Mouse (Mus musculus) urinary bladder, postnatal 36 days (tissue): ENCODE results near the gene Rfx1.

Source experiments
- DNase-seq, 2 experiments: peaks; one replicate each; pipeline ENCODE4 v3.0.0; 2022; ENCODE audit warnings: low spot score in 2 of 2, mixed read lengths in 1 of 2

Rfx1 gene

DNA sequence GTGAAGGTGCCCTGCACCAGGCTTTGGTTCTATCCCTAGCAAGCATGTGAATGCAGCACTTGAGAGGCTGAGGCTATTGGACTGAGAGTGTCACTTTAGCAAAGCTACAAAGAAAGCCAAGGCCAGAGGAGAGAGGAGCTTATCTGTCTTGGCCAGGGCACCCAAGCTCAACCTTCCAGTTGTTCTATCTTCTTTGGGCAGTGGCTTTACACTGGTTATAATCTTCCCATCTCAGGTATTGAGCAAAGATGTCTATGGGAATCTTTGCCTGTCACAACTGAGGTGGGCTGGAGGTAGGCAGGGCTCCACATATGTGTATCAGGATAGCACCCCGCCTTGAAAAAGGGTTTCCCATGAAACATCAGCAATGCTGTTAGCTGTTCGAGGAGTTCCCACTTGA, 6.4 kb upstream of the Rfx1 start:
- no peak for DNase-seq

DNA sequence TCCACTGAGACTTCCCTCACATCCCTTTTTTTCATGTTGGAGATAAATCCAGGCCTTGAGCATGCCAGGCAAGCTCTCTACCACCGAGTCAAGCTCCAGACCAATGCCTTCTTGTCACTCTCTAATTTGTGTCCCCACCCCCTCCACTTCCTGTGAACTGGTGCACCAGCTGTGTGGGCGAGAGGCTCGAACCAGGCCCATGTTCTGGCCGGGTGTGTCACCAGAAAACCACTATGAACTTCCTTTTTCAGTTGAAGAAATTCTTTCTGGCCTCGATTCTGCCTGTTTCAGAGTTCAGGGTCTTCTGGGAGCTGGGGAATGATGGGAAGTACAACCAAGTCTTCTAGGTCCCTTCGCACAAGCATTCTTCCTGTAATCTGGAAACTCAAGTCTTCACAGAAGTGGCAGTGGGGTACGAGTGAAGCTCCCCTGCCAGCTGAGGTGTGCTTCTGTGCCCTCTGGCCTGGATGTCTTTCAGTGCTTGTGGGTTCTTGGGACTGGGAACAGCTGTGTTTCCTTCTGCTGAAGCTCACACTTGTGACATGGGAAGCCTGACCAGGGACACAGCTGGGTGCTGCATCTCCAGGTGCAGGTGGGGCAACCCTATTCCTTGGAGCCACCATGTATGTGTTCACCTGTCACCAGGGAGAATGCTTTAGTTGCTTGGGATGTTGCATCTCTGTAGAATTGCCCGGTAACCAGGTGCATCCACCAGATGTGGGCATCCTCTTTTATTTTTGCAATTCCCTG, 2.6 kb upstream of the Rfx1 start:
- no peak for DNase-seq

DNA sequence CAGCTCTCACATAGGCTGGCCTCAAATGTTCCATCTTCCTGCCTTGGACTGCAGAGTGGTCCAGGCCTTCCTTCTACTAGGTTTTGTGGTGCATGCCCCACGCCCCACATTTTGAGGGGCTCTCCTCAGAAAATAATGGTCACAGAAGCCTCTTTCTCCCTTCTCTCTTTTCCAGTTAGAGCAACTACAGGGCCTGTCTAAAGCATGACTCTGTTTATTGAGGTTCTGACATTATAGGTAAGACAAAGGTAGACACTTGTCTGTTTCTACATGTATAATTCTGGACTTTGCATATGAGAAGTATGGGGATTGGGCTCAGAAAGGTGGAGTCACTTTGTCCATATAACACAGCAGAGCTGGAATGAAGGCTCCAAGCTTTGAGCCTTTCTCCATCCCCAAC, 1.6 kb upstream of the Rfx1 start, which contains the start of gene Gm10643:
Gene Gm10643 (minus strand): TSS at position 101 of the 400 bp plus-strand sequence.
- no peak for DNase-seq

DNA sequence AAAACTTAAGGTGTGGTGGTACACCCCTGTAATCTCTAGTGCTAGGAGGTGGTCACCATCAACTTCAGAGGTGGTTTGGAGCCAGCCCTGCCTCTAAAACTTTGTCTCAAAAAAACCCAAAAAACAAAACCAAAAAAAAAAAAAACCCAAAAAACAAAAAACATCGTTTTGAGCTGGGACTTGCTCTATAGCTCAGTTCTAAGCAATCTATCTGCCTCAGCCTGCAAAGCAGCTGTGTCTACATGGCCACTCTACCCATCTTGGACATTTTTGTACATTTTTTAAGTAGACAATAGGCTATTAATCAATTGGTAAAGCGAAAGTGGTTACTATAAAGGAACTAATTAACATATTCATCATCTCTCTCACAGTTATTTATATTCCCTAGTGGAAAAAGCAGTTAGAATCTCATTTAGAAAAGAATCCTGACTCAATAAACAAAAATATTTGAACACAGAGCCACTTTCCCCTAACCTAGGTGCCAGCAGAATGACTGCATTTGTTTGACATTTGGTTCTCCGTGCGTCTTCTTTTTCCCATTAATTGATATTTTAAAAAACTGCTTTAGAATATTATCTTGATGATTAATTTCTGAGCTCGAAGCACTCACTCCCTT, 1.1 kb upstream of the Rfx1 start:
- DNase-seq, result no peak

DNA sequence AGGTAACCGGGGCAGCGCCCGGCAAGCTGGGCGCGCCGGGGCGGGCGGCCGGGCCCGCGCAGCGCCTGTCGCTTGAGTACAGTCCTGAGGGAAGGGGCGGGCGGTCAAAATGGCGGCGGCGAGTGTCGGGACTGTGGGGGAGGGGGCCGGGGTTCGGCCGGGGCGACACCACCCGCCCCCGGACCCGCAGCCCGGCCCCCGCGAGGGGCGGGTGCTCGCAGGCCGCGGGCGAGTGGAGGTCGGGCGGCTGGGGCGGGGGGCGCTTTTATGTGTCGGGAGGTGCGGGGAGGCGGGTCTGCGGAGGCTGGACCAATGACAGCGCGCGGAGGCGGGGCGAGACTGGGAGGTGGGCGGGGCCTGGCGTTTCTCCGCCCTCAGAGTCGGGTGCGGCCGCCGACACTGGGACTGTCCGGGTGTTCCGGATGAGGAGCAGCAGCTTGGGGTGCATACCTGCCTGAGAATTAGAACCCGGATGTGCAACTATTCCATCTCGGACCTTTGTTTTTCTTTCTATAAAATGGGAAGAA, 476 bp downstream of the Rfx1 start:
- DNase-seq, result peak; percentile 95 to 97

DNA sequence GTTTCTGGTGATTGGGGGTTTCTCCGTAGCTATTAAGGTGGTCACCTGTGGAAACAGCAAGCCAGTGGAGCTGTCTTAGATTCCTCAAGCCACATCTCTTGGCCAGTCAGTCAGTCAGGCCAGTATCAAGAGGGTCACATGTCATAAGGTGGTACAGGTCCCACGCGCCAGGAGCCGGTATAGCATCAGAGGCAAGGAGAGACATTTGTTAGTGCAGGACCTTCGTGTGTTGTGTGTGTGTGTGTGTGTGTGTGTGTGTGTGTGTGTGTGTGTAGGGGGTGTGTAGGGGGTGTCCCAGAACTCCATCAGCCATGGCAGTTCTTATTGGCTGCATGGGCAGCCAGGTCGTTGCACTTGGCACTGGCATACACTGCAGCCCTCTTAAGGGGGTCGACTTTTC, 1.3 kb downstream of the Rfx1 start:
- no peak for DNase-seq

DNA sequence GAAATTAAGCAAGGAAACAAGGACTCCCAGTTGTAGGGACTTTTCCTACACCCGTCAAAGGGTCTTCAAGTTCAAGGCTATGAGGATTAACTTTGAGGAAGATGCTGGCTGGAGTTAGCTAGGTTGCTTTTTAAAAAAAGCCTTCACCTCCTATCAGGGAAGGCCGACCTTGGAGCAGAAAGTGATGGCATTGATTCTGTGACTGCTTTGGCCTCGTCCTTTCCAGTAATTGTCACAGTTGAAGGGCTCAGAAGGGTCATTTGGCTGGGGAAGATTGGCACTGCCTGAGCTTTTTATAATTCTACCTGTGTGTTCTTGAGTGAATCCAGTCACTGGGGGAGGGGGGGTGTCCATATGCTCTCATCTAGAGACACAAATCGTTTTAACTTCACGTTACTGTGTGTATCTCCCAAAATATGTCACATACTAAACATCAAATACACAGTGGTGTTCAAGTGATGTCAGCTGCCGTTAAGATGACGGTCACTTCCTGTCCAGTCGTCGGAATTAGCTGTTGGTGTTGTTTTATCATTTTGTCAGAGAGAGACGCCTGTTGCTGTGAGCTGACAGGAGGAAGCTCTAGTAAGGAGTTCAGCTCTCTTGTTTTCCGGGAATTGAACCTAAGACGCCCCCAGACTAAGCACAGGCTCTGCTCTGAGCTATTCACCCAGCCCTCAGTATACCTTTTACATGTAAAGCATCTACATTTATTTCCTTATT, 1.8 kb downstream of the Rfx1 start:
- DNase-seq, result no peak

DNA sequence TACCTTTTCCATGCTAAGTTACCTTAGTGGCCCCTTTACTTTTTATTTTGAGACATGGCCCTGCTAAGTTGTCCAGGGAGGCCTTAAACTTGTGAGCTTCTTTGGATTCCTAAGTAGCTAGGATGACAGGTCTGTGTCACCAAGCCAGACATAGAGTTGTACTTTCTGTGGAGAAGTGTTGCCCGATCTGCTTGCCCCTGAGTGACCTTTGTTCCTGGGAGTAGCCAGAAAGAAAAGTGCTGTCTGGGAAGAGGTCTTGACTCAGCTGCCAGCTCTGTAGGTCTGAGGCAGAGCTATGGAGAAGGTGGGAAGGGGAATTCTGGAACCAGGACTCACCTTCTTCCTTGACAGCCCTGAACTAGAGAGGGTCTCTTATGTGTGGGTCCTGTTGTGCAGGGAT, 2.5 kb downstream of the Rfx1 start:
- DNase-seq, result no peak

DNA sequence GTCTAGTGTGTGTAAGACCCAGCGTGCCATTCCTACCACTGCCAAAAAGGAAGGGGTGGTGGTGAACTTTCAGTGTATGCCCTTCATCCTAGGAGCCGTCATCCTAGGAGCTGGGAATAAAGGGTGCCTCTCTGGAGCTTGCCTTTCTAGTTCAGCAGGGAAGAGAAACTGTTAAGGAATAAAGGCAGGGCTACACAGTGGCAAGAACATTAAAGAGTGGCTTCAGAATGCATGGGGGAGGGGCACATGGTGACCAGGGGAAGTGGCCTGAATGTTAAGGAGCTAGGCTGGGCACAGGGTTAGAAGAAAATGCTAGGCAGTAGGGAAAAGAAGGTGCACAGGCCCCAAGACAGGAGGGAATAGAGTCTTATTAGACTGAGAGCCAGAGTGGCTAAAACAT, 3.1 kb downstream of the Rfx1 start:
- DNase-seq, result no peak

DNA sequence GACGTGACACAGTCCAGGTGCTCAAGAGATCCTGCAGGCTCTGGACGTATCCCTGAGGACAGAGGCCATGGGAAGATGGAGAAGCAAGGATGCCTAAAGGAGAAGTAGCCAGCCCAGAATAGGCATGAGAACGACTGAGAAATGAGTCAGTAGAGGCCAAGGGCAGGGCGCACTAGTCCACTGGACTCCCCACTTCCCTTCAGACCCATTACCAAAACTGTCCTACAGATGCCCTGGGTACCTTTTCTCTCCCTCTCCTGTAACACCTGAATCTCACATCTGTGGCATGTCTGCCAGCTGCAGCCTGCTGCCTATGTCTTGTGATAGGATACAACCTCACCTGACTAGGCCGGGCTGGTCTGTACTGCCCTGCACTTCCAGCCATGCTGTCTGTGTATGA, 3.6 kb downstream of the Rfx1 start:
- DNase-seq, result no peak

DNA sequence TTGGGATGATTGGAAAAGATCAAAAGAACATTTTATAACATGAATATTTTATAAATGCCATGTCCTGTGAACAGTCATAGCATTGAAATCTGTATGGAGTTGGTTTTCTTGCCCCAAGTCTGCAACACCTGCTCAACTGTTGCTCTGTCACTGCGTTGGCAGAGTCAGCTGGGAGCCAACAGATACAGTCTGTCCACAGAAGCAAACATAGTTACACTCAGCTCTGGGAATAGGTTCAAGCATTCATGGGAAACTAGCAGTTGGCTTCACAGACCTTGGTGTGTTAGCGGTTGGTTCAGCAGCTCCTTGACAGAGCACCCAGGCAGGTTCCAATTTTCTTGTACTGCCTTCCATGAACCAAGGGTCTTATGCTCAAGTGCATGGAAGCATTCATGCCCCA, 4.0 kb downstream of the Rfx1 start:
- no peak for DNase-seq

DNA sequence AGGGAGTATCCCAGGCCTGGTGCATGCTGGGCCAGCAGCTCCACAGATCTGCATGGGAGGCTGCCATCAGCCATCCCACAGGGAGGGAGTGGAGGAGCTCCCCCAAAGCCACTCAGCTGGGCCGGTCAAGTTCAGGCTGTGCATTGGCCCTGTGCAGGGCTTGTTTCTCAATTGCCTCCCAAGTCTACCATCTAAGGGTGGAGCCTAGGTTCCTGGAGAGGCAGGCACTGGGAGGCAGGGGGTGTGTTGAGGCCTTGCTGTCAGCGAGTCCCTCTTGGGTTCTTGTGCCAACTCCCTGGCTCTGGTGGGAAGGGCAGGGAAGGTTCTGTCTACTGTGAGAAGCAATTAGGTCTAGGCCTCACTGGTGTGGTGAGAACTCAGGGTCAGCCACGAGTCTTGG, 5.3 kb downstream of the Rfx1 start:
- peak in 1 of 2 experiments; percentile 28 for DNase-seq

DNA sequence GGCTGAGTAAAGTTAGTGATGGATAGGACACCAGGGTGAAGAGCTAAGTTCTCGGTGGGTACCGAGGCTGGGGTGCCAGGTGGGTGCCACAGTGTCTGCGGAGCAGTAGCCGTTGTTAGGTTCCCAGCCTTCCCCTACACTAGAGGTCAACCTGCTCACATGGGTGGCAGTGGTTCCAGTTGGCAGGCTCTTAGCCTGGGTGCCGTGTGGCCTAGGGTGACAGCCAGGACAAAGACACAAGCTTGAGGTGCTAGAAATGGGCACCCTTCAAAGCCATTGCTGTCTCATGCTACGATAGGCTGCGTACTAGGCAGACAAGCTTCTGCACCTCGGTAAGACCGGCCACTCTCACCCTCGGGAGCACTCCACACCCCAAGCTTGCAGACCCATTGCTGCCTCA, 5.7 kb downstream of the Rfx1 start:
- no peak for DNase-seq

DNA sequence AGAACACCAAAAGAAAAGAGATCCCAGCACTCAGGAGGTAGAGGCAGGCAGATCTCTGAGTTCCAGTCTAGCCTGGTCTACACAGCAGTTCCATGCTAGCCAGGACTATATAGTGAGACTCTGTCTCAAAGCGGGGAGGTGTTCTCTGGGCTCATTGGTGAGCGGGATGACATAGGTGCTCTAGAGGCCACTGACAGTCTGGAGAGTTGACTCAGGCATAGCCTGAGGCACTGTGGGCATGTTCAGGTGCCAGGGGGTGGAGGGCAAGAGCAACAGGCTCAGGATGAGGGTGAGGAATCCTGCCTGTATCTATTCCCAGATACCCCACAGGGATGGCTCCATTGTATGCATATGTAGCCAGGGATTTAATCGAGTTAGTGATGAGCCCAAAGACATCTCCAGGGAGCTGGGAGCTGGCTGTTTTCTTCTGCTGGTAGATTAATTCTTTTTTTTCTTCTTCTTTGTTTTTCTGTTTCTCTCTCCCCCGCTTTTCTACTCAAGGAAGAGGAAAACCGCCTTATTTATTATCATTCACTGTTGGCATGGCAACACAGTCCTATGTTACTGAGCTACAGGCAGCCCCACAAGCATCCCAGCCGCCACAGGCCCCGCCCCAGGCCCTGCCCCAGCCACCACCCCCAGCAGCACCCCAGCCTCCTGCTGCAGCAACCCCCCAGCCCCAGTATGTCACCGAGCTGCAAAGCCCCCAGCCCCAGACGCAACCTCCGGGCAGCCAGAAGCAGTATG, 6.8 kb downstream of the Rfx1 start:
- no peak for DNase-seq

DNA sequence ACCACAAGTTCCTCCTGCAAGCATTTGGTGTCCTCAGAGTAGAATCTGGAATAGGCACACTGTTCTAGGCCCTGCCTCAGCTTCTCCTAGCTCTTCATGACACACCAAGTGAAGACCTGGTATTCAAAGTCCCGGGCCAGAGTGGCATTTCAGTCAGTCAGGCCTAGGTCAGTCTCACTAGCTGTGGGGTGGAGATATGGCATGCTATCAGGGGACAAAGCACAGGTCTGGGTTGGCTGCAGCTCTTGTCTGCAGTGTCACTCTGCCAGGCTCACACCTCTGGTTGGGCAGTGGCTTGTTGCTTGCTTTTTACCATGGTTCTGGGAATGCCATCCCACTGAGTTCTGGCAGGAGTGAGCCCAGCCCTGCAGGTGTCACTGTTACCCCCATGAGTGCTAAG, 9.8 kb downstream of the Rfx1 start:
- no peak for DNase-seq

DNA sequence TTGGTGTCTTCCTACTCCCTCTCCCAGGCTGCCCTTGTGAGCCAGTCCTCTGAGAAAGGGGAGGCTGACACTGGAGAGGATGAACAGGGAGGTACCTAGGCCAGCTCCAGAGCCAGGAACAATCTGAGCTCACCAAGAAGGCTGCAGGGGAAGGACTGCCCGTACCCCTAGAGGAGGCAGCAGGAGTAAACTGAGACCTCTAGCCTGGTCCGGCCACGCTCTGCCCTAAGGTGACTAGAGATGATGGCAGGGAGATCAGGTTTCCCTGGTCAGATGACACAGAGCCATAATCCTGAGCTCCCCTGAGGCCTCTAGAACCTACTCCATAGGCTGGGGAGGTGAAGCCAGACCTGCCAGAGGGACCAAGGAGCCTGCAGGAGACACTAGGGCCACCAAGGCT, 10.2 kb downstream of the Rfx1 start:
- DNase-seq, result no peak

DNA sequence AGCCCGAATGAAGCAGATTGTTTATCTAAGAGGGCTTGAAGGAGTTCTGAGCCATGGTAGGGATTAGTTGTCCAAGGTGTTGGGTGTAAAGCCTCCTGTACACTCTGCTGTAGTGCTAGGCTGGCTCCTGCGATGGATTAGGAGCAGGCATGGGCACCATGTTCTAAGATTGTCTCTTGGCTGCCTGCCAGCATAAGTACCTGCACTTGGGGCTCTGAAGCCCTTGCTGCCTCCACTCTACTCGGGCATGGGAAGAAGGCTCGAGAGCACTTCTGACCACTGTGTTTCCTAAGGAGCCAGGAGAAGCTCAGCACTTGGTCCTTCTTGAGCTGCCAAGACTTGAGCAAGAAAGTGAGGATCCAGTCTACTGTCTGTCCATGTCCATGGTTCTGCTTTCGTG, 12.6 kb downstream of the Rfx1 start:
- DNase-seq, result no peak

DNA sequence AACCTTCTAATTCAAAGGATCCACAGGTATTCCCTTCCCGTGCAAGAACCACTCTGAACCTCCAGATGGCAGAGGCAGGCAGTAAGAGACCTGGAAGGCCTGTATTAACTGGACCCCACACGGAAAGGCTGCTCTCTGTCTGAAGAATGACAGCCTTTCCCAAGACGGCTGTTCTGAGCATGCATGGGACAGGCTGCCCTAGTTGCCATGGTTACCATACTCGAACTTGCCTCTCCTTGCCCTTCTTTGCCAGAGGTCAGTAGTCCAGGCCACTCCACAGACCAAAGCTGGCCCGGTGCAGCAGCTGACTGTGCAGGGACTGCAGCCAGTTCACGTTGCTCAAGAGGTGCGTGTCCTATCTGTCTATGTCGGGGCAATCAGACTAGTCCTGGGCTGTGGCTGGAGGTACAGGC, 17.2 kb downstream of the Rfx1 start:
- DNase-seq, result peak in 1 of 2 experiments; percentile 50

DNA sequence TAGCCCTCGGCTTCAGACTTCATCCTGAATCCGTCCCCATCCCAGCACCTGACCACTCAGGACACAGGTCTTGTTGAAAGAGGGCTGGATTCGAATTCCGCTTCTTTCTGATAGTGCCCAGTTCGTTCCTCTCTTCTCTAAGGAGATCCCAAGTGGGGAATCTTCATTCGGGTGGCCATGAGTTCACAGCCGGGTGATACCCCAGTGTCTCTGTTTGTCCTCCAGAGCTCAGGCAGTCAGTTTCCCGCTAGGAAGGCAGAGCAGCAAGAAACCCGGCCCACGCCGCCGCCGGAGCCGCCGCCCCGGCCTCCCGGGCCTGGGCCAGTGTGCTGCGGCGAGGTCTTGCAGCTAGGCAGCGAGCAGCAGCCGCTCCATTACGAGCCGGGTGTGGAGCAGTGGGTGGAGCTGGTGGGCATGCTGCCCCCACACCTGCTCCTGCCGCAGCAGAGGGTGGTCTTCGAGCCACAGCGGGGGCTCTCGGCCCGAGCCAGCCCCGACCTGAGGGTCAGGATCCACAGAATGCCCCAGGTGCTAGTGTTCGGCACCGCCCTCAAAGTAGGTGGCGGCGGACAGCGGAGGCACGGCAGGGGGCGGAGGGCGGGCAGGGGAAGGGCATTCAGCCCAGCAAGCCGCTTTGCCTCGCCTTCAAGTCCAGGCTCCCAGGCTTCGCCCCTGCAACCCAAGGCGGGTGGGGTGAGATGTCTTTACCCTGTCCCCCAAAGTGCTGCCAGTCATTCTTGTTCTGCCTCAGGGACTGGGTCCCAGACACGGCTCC, 17.9 kb downstream of the Rfx1 start:
- no peak for DNase-seq

DNA sequence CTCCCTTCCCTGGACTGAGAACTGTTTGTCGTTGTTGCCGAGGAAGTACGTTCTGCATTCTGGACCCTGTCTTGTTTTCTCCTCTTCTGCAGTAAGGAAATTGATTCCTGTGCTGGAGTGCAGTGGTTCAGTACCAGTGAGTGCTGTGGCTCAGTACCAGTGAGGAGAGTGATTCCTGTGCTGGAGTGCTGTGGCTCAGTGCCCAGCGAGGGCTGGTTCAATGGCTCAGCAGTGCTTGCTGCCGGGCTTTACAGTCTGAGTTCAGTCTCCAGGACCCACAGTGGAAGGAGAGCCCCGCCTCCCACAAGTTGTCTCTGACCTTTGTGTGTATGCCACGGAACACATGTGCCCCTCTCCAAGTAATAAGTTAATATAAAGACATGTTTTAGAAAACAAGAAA, 20.5 kb downstream of the Rfx1 start:
- DNase-seq, result no peak

DNA sequence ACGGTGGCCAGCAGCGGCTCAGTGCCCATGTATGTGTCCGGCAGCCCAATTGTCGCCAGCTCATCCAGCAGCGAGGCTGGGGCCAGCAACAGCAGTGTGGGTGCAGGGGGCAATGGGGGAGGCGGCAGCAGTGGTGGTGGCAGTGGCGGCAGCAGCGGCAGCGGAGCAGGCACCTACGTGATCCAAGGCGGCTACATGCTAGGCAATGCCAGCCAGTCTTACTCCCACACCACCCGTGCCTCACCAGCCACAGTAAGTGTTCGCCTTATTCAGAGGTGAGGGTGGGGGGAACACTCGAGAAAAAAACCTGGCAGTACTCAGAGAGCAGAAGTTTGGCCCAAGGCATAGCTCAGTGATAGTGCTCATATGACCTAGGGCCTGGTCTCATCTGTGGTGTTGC, 21.2 kb downstream of the Rfx1 start:
- no peak for DNase-seq
